Mouse (Mus musculus): ENCODE results near the gene Ccdc12.

DNA sequence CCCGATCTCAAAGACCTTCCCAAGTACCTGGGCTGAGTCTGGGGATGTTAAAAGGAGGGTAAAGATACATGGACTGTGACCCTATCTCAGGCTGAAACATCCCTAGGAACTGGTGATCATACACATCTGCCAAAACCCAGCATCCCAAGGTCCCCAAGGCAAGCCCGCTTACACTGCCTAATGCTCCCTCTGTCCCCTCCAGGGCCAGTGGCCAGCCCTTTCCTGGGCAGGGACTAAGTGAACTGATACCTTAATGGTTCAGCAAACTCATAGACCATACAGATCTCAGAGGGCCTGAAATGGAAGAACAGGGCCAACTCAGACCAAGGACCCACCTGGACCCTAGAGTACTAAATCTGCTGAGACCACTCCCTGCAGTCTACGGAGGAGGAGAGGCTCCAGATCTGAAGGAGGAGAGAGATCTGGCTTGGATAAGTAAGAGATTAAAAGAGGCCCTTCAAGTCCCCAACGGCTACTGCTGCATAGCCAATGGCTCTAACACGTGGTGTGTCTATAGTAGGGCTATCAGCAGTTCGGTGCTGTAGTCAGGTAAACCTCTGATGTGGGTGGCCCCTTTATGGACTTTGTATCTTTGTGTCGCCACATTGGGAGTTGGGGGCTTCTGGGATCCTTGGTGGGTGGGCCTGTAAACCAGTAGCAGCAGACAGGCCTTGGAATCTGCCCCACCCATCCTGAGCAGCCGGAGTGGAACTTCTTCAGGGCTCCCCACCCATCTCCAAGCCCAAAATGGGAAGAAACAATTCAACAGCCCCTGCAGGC is 32.7 kb upstream of the Ccdc12 start:
- TF ChIP-seq CTCF (IDR thresholded peaks at IDR 0.05; ENCODE audit: low read depth, low read length) (no peak), POLR2A (IDR thresholded peaks at IDR 0.05; ENCODE audit: borderline replicate concordance, low read depth, low read length) (no peak)

Data from bone marrow macrophage, adult 2 months (primary cell).